Mouse (Mus musculus): ENCODE data around the gene Parp6.
A peak's percentile ranks its signal among the peaks of the same experiment; 100 is the strongest.

The Parp6 gene

GRCm38 (mm10) chr9:59679678-59680533 is 62.8 kb downstream of the Parp6 start, which contains the start of gene Gramd2:
Gramd2 (plus strand) TSS chr9:59680144.
- peak; percentile 42 for DNase-seq (ENCODE audit: low spot score)

GRCm38 (mm10) chr9:59680534-59680875 is 63.4 kb downstream of the Parp6 start:
- DNase-seq (ENCODE audit: low spot score): no peak

- DNase-seq (ENCODE audit: low spot score): no peak
Measured at GRCm38 (mm10) chr9:59684020-59684419, 66.9 kb downstream of the Parp6 start.

GRCm38 (mm10) chr9:59687416-59688046 is 70.4 kb downstream of the Parp6 start:
- no peak for DNase-seq (ENCODE audit: low spot score)

GRCm38 (mm10) chr9:59691635-59692094 is 74.6 kb downstream of the Parp6 start:
- no peak for DNase-seq (ENCODE audit: low spot score)

- DNase-seq (ENCODE audit: low spot score): no peak
Measured at GRCm38 (mm10) chr9:59692145-59692544, 75.1 kb downstream of the Parp6 start.

GRCm38 (mm10) chr9:59694571-59695450 is 77.7 kb downstream of the Parp6 start:
- DNase-seq (ENCODE audit: low spot score): no peak

GRCm38 (mm10) chr9:59695451-59695813 is 78.3 kb downstream of the Parp6 start:
- DNase-seq (ENCODE audit: low spot score): no peak

- no peak for DNase-seq (ENCODE audit: low spot score)
Measured at GRCm38 (mm10) chr9:59696381-59696780, 79.3 kb downstream of the Parp6 start.

Data from c-Kit-positive CD71-positive TER-119-positive erythroid progenitor cells, embryonic 14.5 days (primary cell).